Mouse (Mus musculus): ENCODE measurements around the gene Eef2k.
"Not testable (repeated sequence)": the region's sequence is repeated elsewhere in the genome, so short reads cannot be mapped to it uniquely, and the experiment has no call there.

Eef2k gene

GRCm38 (mm10) chr7:120938206-120938605 lies 95.6 kb downstream of the Eef2k start:
- no peak for DNase-seq (ENCODE audit: low spot score)

- no peak for DNase-seq (ENCODE audit: low spot score)
Observed at GRCm38 (mm10) chr7:120940343-120940742, 97.7 kb downstream of the Eef2k start.

DNA sequence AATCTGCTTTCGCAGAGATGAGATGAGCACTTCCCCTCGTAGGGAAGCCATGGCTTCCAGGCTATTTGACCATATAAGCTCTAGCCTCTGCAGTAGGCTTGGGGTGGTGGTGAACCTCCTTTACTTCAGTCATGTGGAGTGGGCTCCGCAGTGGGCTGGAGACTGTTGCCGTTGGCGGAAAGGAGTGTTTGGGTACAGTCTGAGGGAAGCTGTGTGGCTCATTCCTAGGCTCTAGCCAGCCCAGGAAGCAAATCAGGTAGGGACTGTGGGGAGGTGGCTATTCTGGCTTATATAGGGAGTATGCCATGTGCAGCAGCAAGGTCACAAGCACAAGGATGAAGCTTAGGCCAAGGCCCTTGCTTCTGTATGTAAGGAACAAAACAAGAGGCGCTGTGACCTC lies 98.6 kb downstream of the Eef2k start:
- no peak for DNase-seq (ENCODE audit: low spot score)

DNA sequence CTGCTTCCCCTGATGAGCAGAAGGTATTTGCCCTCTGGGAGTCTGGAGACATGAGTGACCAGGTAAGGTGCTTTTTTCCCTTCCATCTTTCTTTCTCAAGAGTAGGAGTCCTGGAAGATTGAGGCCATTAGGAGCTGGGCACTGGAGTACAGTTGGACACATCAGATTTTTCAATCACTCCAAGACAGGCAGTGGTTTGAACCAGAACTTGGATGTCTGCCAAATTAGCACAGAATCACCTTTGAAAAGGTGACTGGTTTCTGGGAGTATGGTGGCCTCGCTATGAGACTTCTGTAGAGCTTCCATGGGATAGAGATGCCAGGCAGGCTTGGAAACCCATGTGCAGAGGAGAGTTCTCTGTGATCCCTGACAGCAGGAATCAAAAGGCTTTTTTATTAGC lies 99.9 kb downstream of the Eef2k start:
- DNase-seq (ENCODE audit: low spot score): no peak

DNA sequence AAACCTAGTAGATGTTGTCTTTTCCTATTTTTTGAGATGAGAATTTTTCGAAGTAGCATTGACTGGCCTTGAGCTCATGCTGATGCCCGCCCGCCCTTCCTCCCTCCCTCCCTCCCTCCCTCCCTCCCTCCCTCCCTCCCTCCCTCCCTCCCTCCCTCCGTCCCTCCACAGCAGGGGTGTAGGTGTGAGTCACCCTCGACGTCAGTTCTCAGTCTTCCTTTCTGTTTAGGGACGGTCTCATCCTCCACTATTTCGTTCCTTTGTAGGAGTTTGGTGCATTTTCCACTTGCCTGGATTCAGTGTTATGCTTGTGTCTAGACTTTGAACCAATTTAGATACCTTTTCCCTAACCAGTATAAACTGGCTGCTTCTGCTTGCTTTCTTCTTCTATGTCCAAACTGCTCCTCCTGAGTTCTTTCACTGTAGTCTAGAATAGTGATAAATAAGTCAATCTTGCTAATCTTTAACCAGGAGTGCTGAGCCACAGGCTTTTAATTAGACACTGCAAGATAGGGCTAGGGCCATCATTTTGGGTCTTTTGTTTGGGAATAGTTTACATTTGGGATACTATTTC lies 101.4 kb downstream of the Eef2k start:
- no peak for DNase-seq (ENCODE audit: low spot score)

DNA sequence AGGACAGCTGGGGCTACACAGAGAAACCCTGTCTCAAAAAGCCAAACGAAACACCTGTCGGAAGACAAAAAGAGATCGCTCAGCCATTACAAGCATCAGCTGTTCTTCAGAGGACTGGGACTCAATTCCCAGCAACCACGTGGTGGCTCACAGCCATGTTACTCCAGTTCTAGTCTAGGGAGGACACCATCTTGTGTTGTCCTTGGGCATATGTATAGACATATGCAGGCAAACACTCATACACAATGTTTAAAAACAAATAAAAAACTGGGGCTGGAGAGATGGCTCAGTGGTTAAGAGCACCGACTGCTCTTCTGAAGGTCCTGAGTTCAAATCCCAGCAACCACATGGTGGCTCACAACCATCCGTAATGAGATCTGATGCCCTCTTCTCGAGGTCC lies 111.0 kb downstream of the Eef2k start:
- DNase-seq (ENCODE audit: low spot score): not testable (repeated sequence)

All from adipocyte (in vitro differentiated cells).